Mouse (Mus musculus) c-Kit-positive CD71-positive TER-119-positive erythroid progenitor cells, embryonic 14.5 days (primary cell): ENCODE measurements around the gene Nectin2.

Source experiments
- DNase-seq: peaks from one replicate; pipeline ENCODE4 v3.0.0-alpha.2; 2013; ENCODE audit warnings: low spot score

The Nectin2 gene

GRCm38 (mm10) chr7:19743791-19744190 is 6.5 kb downstream of the Nectin2 start:
- DNase-seq, result no peak

GRCm38 (mm10) chr7:19742468-19742867 is 7.8 kb downstream of the Nectin2 start:
- DNase-seq, result no peak

- DNase-seq, result no peak
These were observed 8.8 kb downstream of the Nectin2 start for GRCm38 (mm10) chr7:19741329-19742031.

- DNase-seq, result no peak
These were observed 10.0 kb downstream of the Nectin2 start for GRCm38 (mm10) chr7:19740269-19740668.

- no peak for DNase-seq
These were observed 11.5 kb downstream of the Nectin2 start for GRCm38 (mm10) chr7:19738771-19739170.

- DNase-seq, result peak; percentile 74
These were observed 13.8 kb downstream of the Nectin2 start for GRCm38 (mm10) chr7:19736389-19737057.

GRCm38 (mm10) chr7:19734178-19734666 is 16.1 kb downstream of the Nectin2 start:
- DNase-seq, result no peak

- no peak for DNase-seq
These were observed 23.7 kb downstream of the Nectin2 start for GRCm38 (mm10) chr7:19726541-19726940.

- DNase-seq, result no peak
These were observed 26.1 kb downstream of the Nectin2 start for GRCm38 (mm10) chr7:19724167-19724566.

- DNase-seq, result no peak
These were observed 27.5 kb downstream of the Nectin2 start for GRCm38 (mm10) chr7:19722754-19723195.

GRCm38 (mm10) chr7:19719200-19719599 is 31.1 kb downstream of the Nectin2 start:
- DNase-seq, result no peak

- no peak for DNase-seq
These were observed 31.9 kb downstream of the Nectin2 start for GRCm38 (mm10) chr7:19718297-19718952.

- DNase-seq, result no peak
These were observed 32.9 kb downstream of the Nectin2 start for GRCm38 (mm10) chr7:19717346-19717745.

GRCm38 (mm10) chr7:19716822-19717221 is 33.5 kb downstream of the Nectin2 start:
- no peak for DNase-seq

GRCm38 (mm10) chr7:19716055-19716682 is 34.1 kb downstream of the Nectin2 start:
- DNase-seq, result no peak

GRCm38 (mm10) chr7:19715239-19716054 is 34.8 kb downstream of the Nectin2 start, which contains the start of gene Tomm40:
Gene Tomm40 (minus strand): TSS chr7:19715438.
- DNase-seq, result peak; percentile 100

GRCm38 (mm10) chr7:19714836-19715235 is 35.4 kb downstream of the Nectin2 start:
- DNase-seq, result no peak

GRCm38 (mm10) chr7:19713598-19713997 is 36.7 kb downstream of the Nectin2 start:
- DNase-seq, result no peak

- DNase-seq, result peak; percentile 44
These were observed 37.1 kb downstream of the Nectin2 start for GRCm38 (mm10) chr7:19713196-19713595.

- DNase-seq, result no peak
These were observed 37.9 kb downstream of the Nectin2 start for GRCm38 (mm10) chr7:19712414-19712813.

- no peak for DNase-seq
These were observed 39.6 kb downstream of the Nectin2 start for GRCm38 (mm10) chr7:19710650-19711049.
